Mouse (Mus musculus) bone marrow macrophage, adult 2 months (primary cell): ENCODE data around the gene Isg20.

ENCODE experiments used
- CTCF ChIP-seq: IDR thresholded peaks from 2 replicates; pipeline ENCODE4 v1.5.1; 2012; ENCODE audit warnings: low read depth, mild to moderate bottlenecking, low read length, moderate library complexity
- POLR2A ChIP-seq: IDR thresholded peaks from 2 replicates; pipeline ENCODE4 v1.6.1; 2012; ENCODE audit warnings: mild to moderate bottlenecking, low read depth, low read length, borderline replicate concordance

DNA sequence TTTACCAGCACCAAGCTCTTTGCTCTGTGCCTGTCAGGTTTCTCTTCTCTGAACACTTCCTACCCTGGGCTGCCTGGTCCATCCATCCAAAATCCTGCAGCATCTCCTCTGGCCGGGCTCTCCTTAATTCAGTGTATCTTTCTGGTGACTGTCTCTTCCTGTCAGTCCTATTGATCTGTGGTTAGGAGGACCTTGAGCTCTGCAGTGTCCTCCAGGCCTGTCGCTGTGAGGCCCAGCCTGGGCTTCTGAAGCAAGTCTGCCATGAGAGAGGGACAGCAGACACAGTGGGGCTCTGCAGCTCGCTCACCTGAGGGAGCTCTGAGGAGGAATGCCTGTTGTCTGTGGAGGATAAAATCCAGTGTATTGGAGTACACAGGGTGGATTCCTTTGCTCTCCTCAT lies 15.7 kb upstream of the Isg20 start:
- TF ChIP-seq POLR2A, result no peak
- TF ChIP-seq CTCF, result no peak
